ENCODE assay signal across 22 mouse cellular contexts in the genomic region with DNA sequence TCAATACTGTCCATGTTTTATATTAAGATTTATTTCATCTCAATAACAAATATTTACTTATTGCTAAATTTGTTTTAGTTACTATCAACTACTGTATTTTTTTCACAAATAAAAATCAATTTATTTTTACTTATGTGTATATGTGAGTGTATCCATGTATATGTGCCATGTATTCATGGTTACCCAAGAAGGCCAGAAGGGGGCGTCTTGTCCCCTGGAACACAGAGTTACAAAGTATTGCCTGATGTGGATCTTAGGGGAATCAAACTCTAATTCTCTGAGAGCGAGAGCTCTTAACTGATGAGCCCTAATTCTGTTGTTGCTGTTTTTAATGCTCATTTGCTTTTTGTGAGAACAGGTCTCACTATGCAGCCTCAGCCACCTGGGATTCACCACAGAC. TPM values are rescaled to one million over a fixed set of nuclear protein-coding genes. Genes with fewer than 3 reads are reported as not detected.
A peak's percentile ranks its signal among the peaks of the same experiment; 100 is the strongest.
DNase-seq lines count a peak whose midpoint lies in the region; ATAC-seq and TF ChIP-seq lines count a peak whose summit lies in the region.
"Had no signal": no experiment of that assay in that cellular context is flagged by ENCODE, and none has a peak within 500 bp of the region (broad histone marks: within the 10 kb centered on the region; RNA-seq: fewer than 3 reads in every experiment).

No protein-coding gene starts in this region.

- DNase-seq in midbrain, postnatal 0 days (ENCODE audit: low spot score) = no peak
- no peak for DNase-seq in midbrain, embryonic 11.5 days (ENCODE audit: low spot score, missing footprints)
- no peak for DNase-seq in MEL (ENCODE audit: low read depth, low spot score)
- no peak for DNase-seq in thymus, adult 18-20 months
- DNase-seq in thymus, postnatal 0 days (ENCODE audit: low spot score) = no peak
- DNase-seq: adrenal gland, postnatal 10 days; B cell, adult 2 months; cerebellum, adult 11 months; cerebellum, adult 9-10 months; cerebellum, postnatal 25 days; forebrain, postnatal 0 days; gastrocnemius, postnatal 14 days; heart, postnatal 14 days had no signal

- 95% methylated on average over 2 of the region's 2 CpGs for WGBS in intestine, postnatal 0 days
- WGBS in intestine, embryonic 16.5 days = 96% methylated on average over 2 of the region's 2 CpGs
- 94% methylated on average over 2 of the region's 2 CpGs for WGBS in midbrain, postnatal 0 days
- 86% methylated on average over 2 of the region's 2 CpGs for WGBS in midbrain, embryonic 11.5 days

- no peak for TF ChIP-seq EP300 in MEL (IDR thresholded peaks at IDR 0.05; ENCODE audit: low read depth in 1 of 2, low read length in 2 of 2)

- H3K27me3 ChIP-seq in intestine, postnatal 0 days (replicated peaks; ENCODE audit: control insufficient read depth, insufficient read depth, low read length) = no peaks in the 10 kb centered on the region
- no peaks in the 10 kb centered on the region for H3K27me3 ChIP-seq in intestine, embryonic 16.5 days (replicated peaks; ENCODE audit: control insufficient read depth, insufficient read depth, low read length)
- H3K27me3 ChIP-seq in midbrain, postnatal 0 days (ENCODE audit: insufficient read depth, low read length) = no peaks in the 10 kb centered on the region
- H3K27me3 ChIP-seq in midbrain, embryonic 11.5 days (ENCODE audit: control insufficient read depth, insufficient read depth, low read length) = no peaks in the 10 kb centered on the region
- H3K27me3 ChIP-seq in MEL (ENCODE audit: control insufficient read depth in 1 of 2, insufficient read depth in 2 of 2, low read length in 2 of 2) = no peaks in the 10 kb centered on the region
- H3K27me3 ChIP-seq: embryonic facial prominence, embryonic 12.5 days; forebrain, embryonic 12.5 days; heart, embryonic 15.5 days; intestine, embryonic 15.5 days had no signal

- TF ChIP-seq POLR2A in MEL (IDR thresholded peaks at IDR 0.05; ENCODE audit: control insufficient read depth in 1 of 2, insufficient read depth in 1 of 2, low read depth in 1 of 2, low read length in 2 of 2, poor library complexity in 1 of 2) = no peak

- no peaks in the 10 kb centered on the region for H3K79me2 ChIP-seq in MEL (ENCODE audit: control insufficient read depth, insufficient read depth, low read length, poor library complexity)

- no peak for TF ChIP-seq RAD21 in MEL (IDR thresholded peaks at IDR 0.05; ENCODE audit: low read depth, low read length)

- H3K4me2 ChIP-seq in intestine, postnatal 0 days (replicated peaks; ENCODE audit: low read depth) = no peak overlapping the region
- H3K4me2 ChIP-seq in intestine, embryonic 16.5 days (ENCODE audit: low read depth, low read length) = no peak overlapping the region
- no peak overlapping the region for H3K4me2 ChIP-seq in midbrain, postnatal 0 days (ENCODE audit: low read depth, low read length, poor library complexity, severe bottlenecking)
- H3K4me2 ChIP-seq in midbrain, embryonic 11.5 days = no peak overlapping the region
- H3K4me2 ChIP-seq: embryonic facial prominence, embryonic 12.5 days; forebrain, embryonic 12.5 days; heart, embryonic 15.5 days; hindbrain, embryonic 14.5 days; intestine, embryonic 15.5 days had no signal

- no peak overlapping the region for H3K9ac ChIP-seq in intestine, postnatal 0 days (ENCODE audit: low read depth, low read length)
- H3K9ac ChIP-seq in intestine, embryonic 16.5 days (ENCODE audit: low read depth, low read length) = no peak overlapping the region
- H3K9ac ChIP-seq in midbrain, postnatal 0 days (replicated peaks; ENCODE audit: low read length, poor library complexity, severe bottlenecking) = no peak overlapping the region
- H3K9ac ChIP-seq in midbrain, embryonic 11.5 days (ENCODE audit: low read length) = no peak overlapping the region
- no peak overlapping the region for H3K9ac ChIP-seq in MEL (ENCODE audit: control insufficient read depth, low read depth, low read length, poor library complexity, severe bottlenecking)
- H3K9ac ChIP-seq: embryonic facial prominence, embryonic 12.5 days; forebrain, embryonic 12.5 days; forebrain, postnatal 0 days; heart, embryonic 15.5 days; hindbrain, embryonic 14.5 days; intestine, embryonic 15.5 days had no signal

- no peak overlapping the region for H3K4me3 ChIP-seq in intestine, postnatal 0 days (ENCODE audit: low read depth, low read length)
- no peak overlapping the region for H3K4me3 ChIP-seq in intestine, embryonic 16.5 days (ENCODE audit: low read length)
- H3K4me3 ChIP-seq in midbrain, postnatal 0 days (ENCODE audit: low read depth, low read length) = no peak overlapping the region
- H3K4me3 ChIP-seq in midbrain, embryonic 11.5 days (ENCODE audit: low read depth, low read length) = no peak overlapping the region
- no peak overlapping the region for H3K4me3 ChIP-seq in MEL (ENCODE audit: control insufficient read depth in 1 of 2, insufficient read depth in 1 of 2, low read depth in 2 of 2, low read length in 2 of 2)
- H3K4me3 ChIP-seq: embryonic facial prominence, embryonic 12.5 days; forebrain, embryonic 12.5 days; heart, embryonic 10.5 days; heart, embryonic 15.5 days; intestine, embryonic 15.5 days had no signal

- H3K4me1 ChIP-seq in intestine, postnatal 0 days (replicated peaks; ENCODE audit: control insufficient read depth, insufficient read depth, low read length) = peaks cover 12% of the 10 kb centered on the region; the same call in 1 of the 2 replicates
- H3K4me1 ChIP-seq in intestine, embryonic 16.5 days (ENCODE audit: control insufficient read depth, insufficient read depth, low read length) = peaks cover 24% of the 10 kb centered on the region
- no peaks in the 10 kb centered on the region for H3K4me1 ChIP-seq in midbrain, postnatal 0 days (ENCODE audit: insufficient read depth, low read length)
- no peaks in the 10 kb centered on the region for H3K4me1 ChIP-seq in midbrain, embryonic 11.5 days (ENCODE audit: control insufficient read depth, insufficient read depth, low read length)
- no peaks in the 10 kb centered on the region for H3K4me1 ChIP-seq in MEL (ENCODE audit: control insufficient read depth in 1 of 2, insufficient read depth in 2 of 2, low read length in 2 of 2)
- H3K4me1 ChIP-seq: forebrain, embryonic 12.5 days had no signal

- ATAC-seq in intestine, postnatal 0 days = no peak
- no peak for ATAC-seq in intestine, embryonic 16.5 days
- no peak for ATAC-seq in midbrain, postnatal 0 days (ENCODE audit: low FRiP score)
- ATAC-seq in midbrain, embryonic 11.5 days (ENCODE audit: low FRiP score) = no peak
- ATAC-seq: CD4-positive, CD25-positive, alpha-beta regulatory T cell, adult 4 months; forebrain, postnatal 0 days; intestine, embryonic 15.5 days had no signal

- H3K36me3 ChIP-seq in intestine, postnatal 0 days (ENCODE audit: control insufficient read depth, insufficient read depth) = no peaks in the 10 kb centered on the region
- H3K36me3 ChIP-seq in intestine, embryonic 16.5 days (ENCODE audit: control insufficient read depth, insufficient read depth, low read length) = no peaks in the 10 kb centered on the region
- H3K36me3 ChIP-seq in midbrain, postnatal 0 days (ENCODE audit: insufficient read depth, low read length) = no peaks in the 10 kb centered on the region
- H3K36me3 ChIP-seq in midbrain, embryonic 11.5 days (ENCODE audit: control insufficient read depth, insufficient read depth, low read length) = no peaks in the 10 kb centered on the region
- no peaks in the 10 kb centered on the region for H3K36me3 ChIP-seq in MEL (ENCODE audit: control insufficient read depth in 1 of 2, insufficient read depth in 2 of 2, low read length in 2 of 2)
- H3K36me3 ChIP-seq: embryonic facial prominence, embryonic 12.5 days; forebrain, embryonic 12.5 days; heart, embryonic 10.5 days; heart, embryonic 15.5 days; intestine, embryonic 15.5 days had no signal

- no peak overlapping the region for H3K27ac ChIP-seq in intestine, postnatal 0 days (ENCODE audit: low read depth, low read length)
- H3K27ac ChIP-seq in intestine, embryonic 16.5 days (ENCODE audit: low read length) = no peak overlapping the region
- no peak overlapping the region for H3K27ac ChIP-seq in midbrain, postnatal 0 days (ENCODE audit: low read depth, low read length)
- no peak overlapping the region for H3K27ac ChIP-seq in midbrain, embryonic 11.5 days (ENCODE audit: low read depth, low read length)
- no peak overlapping the region for H3K27ac ChIP-seq in MEL (ENCODE audit: control insufficient read depth, low read depth, low read length)
- H3K27ac ChIP-seq: embryonic facial prominence, embryonic 12.5 days; forebrain, embryonic 12.5 days; heart, embryonic 10.5 days; heart, embryonic 15.5 days; hindbrain, embryonic 14.5 days; intestine, embryonic 15.5 days had no signal

- peak; percentile 24; the same call in 1 of the 2 replicates for TF ChIP-seq CTCF in intestine, postnatal 0 days (IDR thresholded peaks at IDR 0.05; ENCODE audit: low read depth)
- TF ChIP-seq CTCF in midbrain, postnatal 0 days (IDR thresholded peaks at IDR 0.05) = peak; percentile 35
- peak in 2 of 3 experiments; percentile 16 to 19; a peak in 3 of 6 replicates for TF ChIP-seq CTCF in MEL (IDR thresholded peaks at IDR 0.05 in 2 of 3, conservative IDR thresholded peaks at IDR 0.05 in 1 of 3; ENCODE audit: control insufficient read depth in 1 of 3, insufficient read depth in 1 of 3, low read depth in 2 of 3, low read length in 3 of 3, poor library complexity in 1 of 3, severe bottlenecking in 1 of 3)

- H3K9me3 ChIP-seq in intestine, postnatal 0 days (ENCODE audit: control insufficient read depth) = no peaks in the 10 kb centered on the region
- no peaks in the 10 kb centered on the region for H3K9me3 ChIP-seq in intestine, embryonic 16.5 days (ENCODE audit: control insufficient read depth, low read length)
- H3K9me3 ChIP-seq in midbrain, postnatal 0 days (ENCODE audit: low read length) = no peaks in the 10 kb centered on the region
- no peaks in the 10 kb centered on the region for H3K9me3 ChIP-seq in midbrain, embryonic 11.5 days (ENCODE audit: control insufficient read depth, low read length)
- H3K9me3 ChIP-seq in MEL (replicated peaks; ENCODE audit: insufficient read depth, low read length) = no peaks in the 10 kb centered on the region
- H3K9me3 ChIP-seq: embryonic facial prominence, embryonic 12.5 days; forebrain, embryonic 12.5 days; heart, embryonic 10.5 days; heart, embryonic 15.5 days; intestine, embryonic 15.5 days had no signal

TF ChIP-seq in MEL, 35 proteins besides CTCF, POLR2A, EP300 and RAD21 (continues in another document):
- no peak for TF ChIP-seq ELF1 (IDR thresholded peaks at IDR 0.05; ENCODE audit: low read depth, low read length)

RNA-seq across cellular contexts. Expression of gene Tpm1, which starts 45.2 kb away (rescaled TPM):
- polyA plus RNA-seq in intestine, postnatal 0 days (2015; fragmentation: Nextera tagmentation; extraction: Ambion mirVana) = 1,318 and 1,424 TPM in 2 replicates
- 1,080 and 1,114 TPM in 2 replicates for polyA plus RNA-seq in intestine, embryonic 16.5 days (2015; fragmentation: Nextera tagmentation; extraction: Ambion mirVana)
- total RNA-seq in midbrain, postnatal 0 days (2014; rRNA removed) = 124 and 147 TPM in 2 replicates
- polyA plus RNA-seq in midbrain, postnatal 0 days (2015; fragmentation: Nextera tagmentation; extraction: Ambion mirVana) = 162 and 177 TPM in 2 replicates
- polyA plus RNA-seq in midbrain, embryonic 11.5 days (2014; fragmentation: Nextera tagmentation; extraction: Ambion mirVana) = 298 and 333 TPM in 2 replicates
- 38.2 and 56.5 TPM in 2 replicates for total RNA-seq in MEL (2012; rRNA removed)
- polyA plus RNA-seq in MEL (2012; ENCODE audit: insufficient read depth in 1 of 2, insufficient read length in 2 of 2, low read depth in 1 of 2, low replicate concordance in 2 of 2, missing spikeins in 1 of 2) = 100 to 1,000 TPM in 1 of 2 experiments, not detected in 1; 113 TPM
- 88.5 and 91.4 TPM in 2 replicates for polyA plus RNA-seq in thymus, postnatal 0 days (2015; fragmentation: Nextera tagmentation; extraction: Ambion mirVana)
